Mouse (Mus musculus): ENCODE measurements around the gene Dapk2. TPM values are rescaled to one million over a fixed set of nuclear protein-coding genes. Genes with fewer than 3 reads are reported as not detected.

Dapk2 gene
- polyA plus RNA-seq, 1 experiment from 2014 or later: 1.4 TPM

GRCm38 (mm10) chr9:66177975-66178374 lies 20.0 kb downstream of the Dapk2 start:
- no peak overlapping the region for H3K4me2 ChIP-seq
- H3K4me1 ChIP-seq: no peaks in the 10 kb centered on the region
- WGBS: 8% methylated on average over 1 of the region's 1 CpGs
- no peak overlapping the region for H3K4me3 ChIP-seq
- H3K9me3 ChIP-seq: no peaks in the 10 kb centered on the region
- H3K36me3 ChIP-seq (replicated peaks): no peaks in the 10 kb centered on the region
- H3K27ac ChIP-seq: no peak overlapping the region
- no peak for ATAC-seq (replicated peaks)
- H3K27me3 ChIP-seq (replicated peaks): no peaks in the 10 kb centered on the region
- H3K9ac ChIP-seq: no peak overlapping the region

DNA sequence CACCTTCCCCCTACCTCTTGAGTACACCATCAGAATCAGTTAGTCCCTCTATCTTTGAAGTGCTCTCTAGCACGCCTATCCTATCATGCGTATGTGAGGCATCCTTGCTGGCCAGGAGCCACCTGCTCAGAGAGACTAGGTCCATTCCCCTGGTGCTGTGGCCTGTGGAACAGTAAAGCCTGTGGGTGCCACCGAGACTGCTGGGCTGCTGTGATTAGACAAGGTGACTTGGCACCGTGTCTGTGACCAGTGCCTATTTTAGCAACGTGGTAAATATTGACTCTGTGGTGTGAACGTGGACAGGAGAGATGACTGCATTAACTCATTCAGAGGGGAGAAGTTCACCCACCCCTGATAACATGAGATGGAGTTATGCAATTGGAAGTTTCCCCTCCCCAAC lies 21.8 kb downstream of the Dapk2 start:
- H3K4me1 ChIP-seq: no peaks in the 10 kb centered on the region
- H3K27me3 ChIP-seq (replicated peaks): no peaks in the 10 kb centered on the region
- H3K4me3 ChIP-seq: no peak overlapping the region
- H3K9me3 ChIP-seq: no peaks in the 10 kb centered on the region
- no peak for ATAC-seq (replicated peaks)
- H3K36me3 ChIP-seq (replicated peaks): no peaks in the 10 kb centered on the region
- H3K27ac ChIP-seq: no peak overlapping the region
- H3K4me2 ChIP-seq: no peak overlapping the region
- no peak overlapping the region for H3K9ac ChIP-seq
- 89% methylated on average over 6 of the region's 6 CpGs for WGBS

DNA sequence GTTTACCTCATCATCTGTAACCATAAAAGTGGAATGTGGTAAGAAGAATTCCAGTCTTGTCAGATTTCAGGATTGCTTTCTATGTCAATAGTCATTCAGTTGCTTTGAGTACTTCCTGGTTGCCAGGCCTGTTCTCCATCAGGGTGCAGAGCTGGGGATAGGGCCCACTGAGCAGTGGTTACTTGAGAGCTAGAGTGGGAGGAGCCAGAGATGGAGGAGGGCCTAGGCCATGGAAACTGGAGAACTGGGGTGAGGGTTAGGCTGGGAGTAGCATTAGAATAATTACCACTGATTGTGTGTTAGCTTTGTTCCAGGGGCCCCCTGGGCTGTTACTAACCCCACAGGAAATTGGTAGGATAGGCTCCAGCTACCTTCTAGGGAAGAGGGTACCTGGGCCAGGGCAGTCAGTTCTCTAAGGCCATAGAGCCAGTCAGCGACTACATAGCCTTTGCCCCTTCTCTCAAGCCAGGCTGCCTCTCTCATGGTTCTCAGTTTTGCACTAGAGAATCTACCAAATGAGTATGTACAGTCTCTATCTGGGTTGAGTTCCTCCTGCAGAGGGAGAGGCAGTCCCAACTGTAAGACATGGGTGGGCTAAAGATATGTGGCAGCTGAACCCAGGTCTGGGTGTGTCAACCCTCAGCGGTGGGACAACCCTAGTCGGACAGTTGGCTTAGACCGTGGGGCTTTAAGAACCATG lies 23.3 kb downstream of the Dapk2 start:
- Histone ChIP-seq H3K9me3 (no peaks in the 10 kb centered on the region), H3K36me3 (replicated peaks) (no peaks in the 10 kb centered on the region), H3K4me3 (no peak overlapping the region), H3K4me2 (no peak overlapping the region), H3K4me1 (no peaks in the 10 kb centered on the region), H3K27me3 (replicated peaks) (no peaks in the 10 kb centered on the region), H3K9ac (no peak overlapping the region), H3K27ac (no peak overlapping the region)
- 88% methylated on average over 4 of the region's 4 CpGs for WGBS
- no peak for ATAC-seq (replicated peaks)

GRCm38 (mm10) chr9:66181826-66182678 lies 24.0 kb downstream of the Dapk2 start:
- Histone ChIP-seq H3K27me3 (replicated peaks) (no peaks in the 10 kb centered on the region), H3K4me3 (no peak overlapping the region), H3K27ac (no peak overlapping the region), H3K9me3 (no peaks in the 10 kb centered on the region), H3K4me1 (no peaks in the 10 kb centered on the region), H3K4me2 (no peak overlapping the region), H3K9ac (no peak overlapping the region), H3K36me3 (replicated peaks) (no peaks in the 10 kb centered on the region)
- 71% methylated on average over 11 of the region's 11 CpGs for WGBS
- ATAC-seq (replicated peaks): no peak

DNA sequence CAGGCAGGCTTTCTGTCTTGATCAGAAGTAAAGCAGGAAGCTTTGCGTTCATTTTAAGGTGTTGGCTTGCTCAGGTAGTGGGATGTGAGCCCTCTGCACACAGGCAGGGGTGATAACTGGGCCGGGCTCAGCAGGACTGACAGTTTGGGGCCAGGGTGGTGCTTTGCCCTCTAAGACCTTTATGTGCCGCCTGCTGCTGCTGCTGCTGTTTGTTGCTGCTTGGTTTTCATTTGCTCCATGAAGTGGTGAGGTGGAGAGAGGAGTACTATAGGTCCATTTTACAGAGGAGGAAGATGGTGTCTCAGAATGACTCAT lies 24.6 kb downstream of the Dapk2 start:
- Histone ChIP-seq H3K4me3 (no peak overlapping the region), H3K9ac (no peak overlapping the region), H3K4me1 (no peaks in the 10 kb centered on the region), H3K9me3 (no peaks in the 10 kb centered on the region), H3K27me3 (replicated peaks) (no peaks in the 10 kb centered on the region), H3K4me2 (no peak overlapping the region), H3K27ac (no peak overlapping the region), H3K36me3 (replicated peaks) (no peaks in the 10 kb centered on the region)
- ATAC-seq (replicated peaks): no peak
- WGBS: 83% methylated on average over 3 of the region's 3 CpGs

GRCm38 (mm10) chr9:66183023-66183422 lies 25.0 kb downstream of the Dapk2 start:
- Histone ChIP-seq H3K4me1 (no peaks in the 10 kb centered on the region), H3K9ac (no peak overlapping the region), H3K27me3 (replicated peaks) (no peaks in the 10 kb centered on the region), H3K9me3 (no peaks in the 10 kb centered on the region), H3K4me3 (no peak overlapping the region), H3K4me2 (no peak overlapping the region), H3K36me3 (replicated peaks) (no peaks in the 10 kb centered on the region), H3K27ac (no peak overlapping the region)
- ATAC-seq (replicated peaks): no peak
- 84% methylated on average over 3 of the region's 3 CpGs for WGBS

- ATAC-seq (replicated peaks): no peak
- H3K9me3 ChIP-seq: no peaks in the 10 kb centered on the region
- H3K9ac ChIP-seq: no peak overlapping the region
- H3K4me3 ChIP-seq: no peak overlapping the region
- H3K4me1 ChIP-seq: no peaks in the 10 kb centered on the region
- H3K27ac ChIP-seq: no peak overlapping the region
- H3K4me2 ChIP-seq: no peak overlapping the region
- WGBS: 72% methylated on average over 5 of the region's 5 CpGs
- H3K36me3 ChIP-seq (replicated peaks): no peaks in the 10 kb centered on the region
- H3K27me3 ChIP-seq (replicated peaks): no peaks in the 10 kb centered on the region
These were observed 26.5 kb downstream of the Dapk2 start for GRCm38 (mm10) chr9:66184572-66184971.

DNA sequence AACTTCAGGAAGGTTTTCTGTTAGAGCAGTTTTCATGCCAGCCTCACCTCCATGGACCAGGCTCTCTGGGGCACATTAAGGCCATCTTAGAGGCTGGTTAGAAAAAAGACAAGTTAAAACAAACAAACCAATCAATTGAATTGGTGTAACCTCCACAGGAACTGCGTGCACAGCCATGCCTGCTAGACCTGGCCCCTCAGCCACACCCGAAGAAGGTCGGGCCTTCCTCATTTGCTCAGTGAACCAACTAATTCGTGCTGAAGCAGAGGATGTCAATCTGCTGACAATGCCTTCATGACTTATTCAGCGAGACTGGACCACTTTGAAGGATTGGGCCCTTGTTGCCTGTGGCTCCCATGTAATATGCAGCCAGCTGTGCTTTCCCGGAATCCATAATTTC lies 28.4 kb downstream of the Dapk2 start:
- no peak for ATAC-seq (replicated peaks)
- Histone ChIP-seq H3K36me3 (replicated peaks) (no peaks in the 10 kb centered on the region), H3K27ac (no peak overlapping the region), H3K9ac (no peak overlapping the region), H3K27me3 (replicated peaks) (no peaks in the 10 kb centered on the region), H3K4me1 (no peaks in the 10 kb centered on the region), H3K4me3 (no peak overlapping the region), H3K9me3 (no peaks in the 10 kb centered on the region), H3K4me2 (no peak overlapping the region)
- WGBS: 8% methylated on average over 6 of the region's 6 CpGs

- H3K36me3 ChIP-seq (replicated peaks): no peaks in the 10 kb centered on the region
- H3K27me3 ChIP-seq (replicated peaks): no peaks in the 10 kb centered on the region
- H3K4me1 ChIP-seq: no peaks in the 10 kb centered on the region
- H3K27ac ChIP-seq: no peak overlapping the region
- H3K4me3 ChIP-seq: no peak overlapping the region
- ATAC-seq (replicated peaks): no peak
- WGBS: 67% methylated on average over 1 of the region's 1 CpGs
- H3K4me2 ChIP-seq: no peak overlapping the region
- no peaks in the 10 kb centered on the region for H3K9me3 ChIP-seq
- no peak overlapping the region for H3K9ac ChIP-seq
These were observed 31.0 kb downstream of the Dapk2 start for GRCm38 (mm10) chr9:66189026-66189425.

- 82% methylated on average over 3 of the region's 3 CpGs for WGBS
- H3K9me3 ChIP-seq: no peaks in the 10 kb centered on the region
- H3K27ac ChIP-seq: no peak overlapping the region
- no peaks in the 10 kb centered on the region for H3K27me3 ChIP-seq (replicated peaks)
- no peak overlapping the region for H3K9ac ChIP-seq
- no peaks in the 10 kb centered on the region for H3K4me1 ChIP-seq
- no peak overlapping the region for H3K4me2 ChIP-seq
- H3K4me3 ChIP-seq: no peak overlapping the region
- no peaks in the 10 kb centered on the region for H3K36me3 ChIP-seq (replicated peaks)
- no peak for ATAC-seq (replicated peaks)
These were observed 36.0 kb downstream of the Dapk2 start for GRCm38 (mm10) chr9:66194003-66194402.

GRCm38 (mm10) chr9:66196561-66196960 lies 38.5 kb downstream of the Dapk2 start:
- ATAC-seq (replicated peaks): no peak
- H3K4me3 ChIP-seq: no peak overlapping the region
- H3K4me2 ChIP-seq: no peak overlapping the region
- 76% methylated on average over 3 of the region's 3 CpGs for WGBS
- H3K4me1 ChIP-seq: no peaks in the 10 kb centered on the region
- no peaks in the 10 kb centered on the region for H3K36me3 ChIP-seq (replicated peaks)
- H3K9ac ChIP-seq: no peak overlapping the region
- H3K9me3 ChIP-seq: no peaks in the 10 kb centered on the region
- H3K27me3 ChIP-seq (replicated peaks): no peaks in the 10 kb centered on the region
- H3K27ac ChIP-seq: no peak overlapping the region

DNA sequence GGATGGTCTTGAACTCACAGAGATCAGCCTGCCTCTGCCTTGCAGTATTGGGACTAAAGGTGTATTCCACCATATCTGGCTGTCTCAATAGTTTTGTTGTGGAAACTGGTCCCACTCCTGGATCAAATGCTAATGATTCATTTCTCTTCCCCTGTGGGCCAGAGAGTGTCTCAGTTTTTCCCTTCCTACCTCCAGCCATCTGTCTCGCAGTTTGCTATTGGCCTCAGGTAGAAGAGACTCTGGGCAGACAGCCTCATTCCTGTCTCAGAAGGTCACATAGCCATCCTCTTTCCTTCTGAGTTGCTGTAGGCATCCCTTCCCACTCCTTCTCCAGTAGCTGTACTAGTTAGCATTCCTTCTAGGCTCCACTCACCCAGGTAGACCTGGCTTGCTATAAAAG lies 40.5 kb downstream of the Dapk2 start:
- H3K27me3 ChIP-seq (replicated peaks): no peaks in the 10 kb centered on the region
- 100% methylated on average over 1 of the region's 1 CpGs for WGBS

More for the DNA sequence above, 40.5 kb downstream of the Dapk2 start:
- H3K36me3 ChIP-seq (replicated peaks): no peaks in the 10 kb centered on the region
- ATAC-seq (replicated peaks): no peak
- no peaks in the 10 kb centered on the region for H3K9me3 ChIP-seq
- no peak overlapping the region for H3K4me3 ChIP-seq
- H3K9ac ChIP-seq: no peak overlapping the region
- no peak overlapping the region for H3K4me2 ChIP-seq
- H3K4me1 ChIP-seq: no peaks in the 10 kb centered on the region
- H3K27ac ChIP-seq: no peak overlapping the region
